Mouse (Mus musculus): ENCODE measurements around the gene Gria1.

DNA sequence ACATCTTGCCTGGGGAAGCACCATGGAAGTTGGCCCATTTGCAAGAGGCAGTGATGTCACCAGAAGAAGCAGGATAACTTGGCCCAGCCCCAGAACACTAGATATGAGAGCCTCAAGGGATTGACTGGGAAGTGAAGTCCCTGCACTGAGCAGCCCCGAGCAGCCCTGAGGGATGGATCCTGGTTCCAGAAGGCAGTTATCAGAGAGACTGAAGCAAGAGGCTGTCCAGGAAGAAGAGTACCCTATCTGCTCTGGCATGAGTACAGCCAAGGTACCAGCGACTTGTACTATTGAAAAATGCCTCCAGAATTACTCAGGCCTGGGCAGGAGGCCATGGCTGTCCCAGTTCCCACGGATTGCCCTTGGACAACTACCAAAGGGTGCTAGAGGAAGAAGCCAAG is 11.6 kb upstream of the Gria1 start:
- TF ChIP-seq GATA1 (IDR thresholded peaks at IDR 0.05; ENCODE audit: low read length), result no peak
- TF ChIP-seq TAL1 (IDR thresholded peaks at IDR 0.05; ENCODE audit: low read length), result no peak
